ENCODE assay signal across 8 mouse cellular contexts in genomic region chr8:4252116-4252760, GRCm38 (mm10). TPM values are rescaled to one million over a fixed set of nuclear protein-coding genes. Genes with fewer than 3 reads are reported as not detected.
DNase-seq lines count a peak whose midpoint lies in the region; ATAC-seq and TF ChIP-seq lines count a peak whose summit lies in the region.

No protein-coding gene starts in this region.

- peaks cover 6% of the 10 kb centered on the region for H3K4me1 ChIP-seq in liver, adult 2 months (ENCODE audit: control insufficient read depth, insufficient read depth, low read length)
- H3K4me1 ChIP-seq in embryonic facial prominence, embryonic 13.5 days: peaks cover 45% of the 10 kb centered on the region
- no peaks in the 10 kb centered on the region for H3K4me1 ChIP-seq in intestine, postnatal 0 days (replicated peaks; ENCODE audit: control insufficient read depth, insufficient read depth, low read length)
- H3K4me1 ChIP-seq in olfactory bulb, adult 2 months (ENCODE audit: control insufficient read depth, insufficient read depth, low read length): peaks cover 33% of the 10 kb centered on the region

- H3K4me3 ChIP-seq in liver, adult 2 months (ENCODE audit: insufficient read depth, low read depth, low read length): peak overlapping the region; percentile 89; the same call in 1 of the 2 replicates
- peak overlapping the region; percentile 79 for H3K4me3 ChIP-seq in embryonic facial prominence, embryonic 13.5 days
- H3K4me3 ChIP-seq in intestine, postnatal 0 days (ENCODE audit: low read depth, low read length): peak overlapping the region; percentile 92
- H3K4me3 ChIP-seq in olfactory bulb, adult 2 months (ENCODE audit: insufficient read depth, low read depth, low read length): peak overlapping the region; percentile 92

- H3K27me3 ChIP-seq in liver, adult 2 months (ENCODE audit: control insufficient read depth, insufficient read depth, low read length): no peaks in the 10 kb centered on the region
- H3K27me3 ChIP-seq in embryonic facial prominence, embryonic 13.5 days: no peaks in the 10 kb centered on the region; the same call in 1 of the 2 replicates
- H3K27me3 ChIP-seq in intestine, postnatal 0 days (replicated peaks; ENCODE audit: control insufficient read depth, insufficient read depth, low read length): no peaks in the 10 kb centered on the region

- no peaks in the 10 kb centered on the region; the same call in 1 of the 2 replicates for H3K36me3 ChIP-seq in liver, adult 2 months (ENCODE audit: control insufficient read depth, insufficient read depth, low read length)
- peaks cover 61% of the 10 kb centered on the region for H3K36me3 ChIP-seq in embryonic facial prominence, embryonic 13.5 days
- H3K36me3 ChIP-seq in intestine, postnatal 0 days (ENCODE audit: control insufficient read depth, insufficient read depth): peaks cover 31% of the 10 kb centered on the region

- H3K4me2 ChIP-seq in embryonic facial prominence, embryonic 13.5 days: peak overlapping the region; percentile 76
- peak overlapping the region; percentile 90 for H3K4me2 ChIP-seq in intestine, postnatal 0 days (replicated peaks; ENCODE audit: low read depth)

- no peak for ATAC-seq in embryonic facial prominence, embryonic 13.5 days (ENCODE audit: insufficient number of reproducible peaks, insufficient read depth, low FRiP score, low TSS enrichment, low read depth)
- no peak for ATAC-seq in intestine, postnatal 0 days

- H3K9me3 ChIP-seq in embryonic facial prominence, embryonic 13.5 days: no peaks in the 10 kb centered on the region
- H3K9me3 ChIP-seq in intestine, postnatal 0 days (ENCODE audit: control insufficient read depth): no peaks in the 10 kb centered on the region

- 41% methylated on average over 8 of the region's 8 CpGs for WGBS in liver, adult 2 months
- 47% methylated on average over 8 of the region's 8 CpGs for WGBS in embryonic facial prominence, embryonic 13.5 days
- WGBS in intestine, postnatal 0 days: 34% methylated on average over 8 of the region's 8 CpGs
- 36% methylated on average over 8 of the region's 8 CpGs for WGBS in olfactory bulb, adult 2 months

- no peak for TF ChIP-seq POLR2A in liver, adult 2 months (IDR thresholded peaks at IDR 0.05; ENCODE audit: extremely low read depth, insufficient read depth, low read length)
- no peak for TF ChIP-seq POLR2A in olfactory bulb, adult 2 months (IDR thresholded peaks at IDR 0.05; ENCODE audit: insufficient read depth, low read depth, low read length)

- H3K27ac ChIP-seq in liver, adult 2 months (replicated peaks; ENCODE audit: insufficient read depth, low read depth, low read length): no peak overlapping the region
- H3K27ac ChIP-seq in embryonic facial prominence, embryonic 13.5 days: peak overlapping the region; percentile 95; the same call in 1 of the 2 replicates
- H3K27ac ChIP-seq in intestine, postnatal 0 days (ENCODE audit: low read depth, low read length): peak overlapping the region; percentile 47
- peak overlapping the region; percentile 35 for H3K27ac ChIP-seq in olfactory bulb, adult 2 months (ENCODE audit: insufficient read depth, low read depth, low read length)

- no peaks in the 10 kb centered on the region for H3K79me2 ChIP-seq in liver, adult 2 months (ENCODE audit: control insufficient read depth, insufficient read depth, low read length)

- TF ChIP-seq CTCF in liver, adult 2 months (IDR thresholded peaks at IDR 0.05; ENCODE audit: low read depth, low read length): no peak
- TF ChIP-seq CTCF in intestine, postnatal 0 days (IDR thresholded peaks at IDR 0.05; ENCODE audit: low read depth): no peak
- TF ChIP-seq CTCF in olfactory bulb, adult 2 months (IDR thresholded peaks at IDR 0.05; ENCODE audit: insufficient read depth, low read depth, low read length): no peak

- H3K9ac ChIP-seq in liver, adult 2 months (ENCODE audit: low read depth, low read length): peak overlapping the region; percentile 37; the same call in 1 of the 2 replicates
- peak overlapping the region; percentile 89 for H3K9ac ChIP-seq in embryonic facial prominence, embryonic 13.5 days
- H3K9ac ChIP-seq in intestine, postnatal 0 days (ENCODE audit: low read depth, low read length): 0 out of 2 replicates have a peak overlapping the region, but pooled peaks have one; percentile 59

- no peak for DNase-seq in liver, adult 2 months (ENCODE audit: extremely low read depth, low read depth, low spot score)
- no peak for DNase-seq in liver
- DNase-seq in thymus, postnatal 4 days: no peak
- no peak for DNase-seq in left cerebral cortex, adult 18-20 months (ENCODE audit: low spot score in 2 of 2)
- no peak for DNase-seq in cerebellum, adult 11 months

RNA-seq across cellular contexts. Expression of gene Snapc2, which starts 0.6 kb away (rescaled TPM):
- 6.7 and 8.7 TPM in 2 replicates for total RNA-seq in liver, adult 2 months (2014; rRNA removed)
- 18.8 and 22.2 TPM in 2 replicates for polyA plus RNA-seq in liver, adult 2 months (2012; rRNA removed)
- polyA plus RNA-seq in embryonic facial prominence, embryonic 13.5 days (2015; fragmentation: Nextera tagmentation; extraction: Ambion mirVana): 56.1 and 65.7 TPM in 2 replicates
- polyA plus RNA-seq in intestine, postnatal 0 days (2015; fragmentation: Nextera tagmentation; extraction: Ambion mirVana): 21.5 and 22.2 TPM in 2 replicates
- not detected in 2 replicates for polyA plus RNA-seq in olfactory bulb, adult 2 months (2012; ENCODE audit: insufficient read depth, insufficient read length, low replicate concordance, missing spikeins)
- total RNA-seq in left cerebral cortex, adult 18-20 months (2021): 10 to 100 TPM; 30.6 to 31.8 TPM

RNA-seq across cellular contexts. Expression of gene Tgfbr3l, which starts 4.2 kb away (rescaled TPM):
- 3.2 and 4.2 TPM in 2 replicates for total RNA-seq in liver, adult 2 months (2014; rRNA removed)
- polyA plus RNA-seq in liver, adult 2 months (2012; rRNA removed): 18.2 and 35.1 TPM in 2 replicates
- 4.6 and 7.3 TPM in 2 replicates for polyA plus RNA-seq in embryonic facial prominence, embryonic 13.5 days (2015; fragmentation: Nextera tagmentation; extraction: Ambion mirVana)
- 0.87 and 2.1 TPM in 2 replicates for polyA plus RNA-seq in intestine, postnatal 0 days (2015; fragmentation: Nextera tagmentation; extraction: Ambion mirVana)
- not detected in 2 replicates for polyA plus RNA-seq in olfactory bulb, adult 2 months (2012; ENCODE audit: insufficient read depth, insufficient read length, low replicate concordance, missing spikeins)
- 1 to 10 TPM; 9.5 TPM for total RNA-seq in left cerebral cortex, adult 18-20 months (2021)

RNA-seq across cellular contexts. Expression of gene Ctxn1, which starts 6.8 kb away (rescaled TPM):
- 0.28 TPM in 1 of 2 replicates, not detected in the other for total RNA-seq in liver, adult 2 months (2014; rRNA removed)
- polyA plus RNA-seq in liver, adult 2 months (2012; rRNA removed): 0.98 and 2.0 TPM in 2 replicates
- polyA plus RNA-seq in embryonic facial prominence, embryonic 13.5 days (2015; fragmentation: Nextera tagmentation; extraction: Ambion mirVana): 104 and 110 TPM in 2 replicates
- polyA plus RNA-seq in intestine, postnatal 0 days (2015; fragmentation: Nextera tagmentation; extraction: Ambion mirVana): 27.4 and 29.4 TPM in 2 replicates
- polyA plus RNA-seq in olfactory bulb, adult 2 months (2012; ENCODE audit: insufficient read depth, insufficient read length, low replicate concordance, missing spikeins): not detected in 2 replicates
- total RNA-seq in left cerebral cortex, adult 18-20 months (2021): 100 to 1,000 TPM; 519 to 574 TPM

RNA-seq across cellular contexts. Expression of gene Gm49320, which starts 13.6 kb away (rescaled TPM):
- total RNA-seq in liver, adult 2 months (2014; rRNA removed): 0.07 TPM in 1 of 2 replicates, not detected in the other
- polyA plus RNA-seq in liver, adult 2 months (2012; rRNA removed): 0.17 and 2.3 TPM in 2 replicates
- polyA plus RNA-seq in embryonic facial prominence, embryonic 13.5 days (2015; fragmentation: Nextera tagmentation; extraction: Ambion mirVana): 1.8 and 2.0 TPM in 2 replicates
- 0.20 and 0.74 TPM in 2 replicates for polyA plus RNA-seq in intestine, postnatal 0 days (2015; fragmentation: Nextera tagmentation; extraction: Ambion mirVana)
- polyA plus RNA-seq in olfactory bulb, adult 2 months (2012; ENCODE audit: insufficient read depth, insufficient read length, low replicate concordance, missing spikeins): not detected in 2 replicates
- total RNA-seq in left cerebral cortex, adult 18-20 months (2021): not detected

RNA-seq across cellular contexts. Expression of gene Map2k7, which starts 13.7 kb away (rescaled TPM):
- total RNA-seq in liver, adult 2 months (2014; rRNA removed): 9.5 and 12.4 TPM in 2 replicates
- polyA plus RNA-seq in liver, adult 2 months (2012; rRNA removed): 23.3 and 26.1 TPM in 2 replicates
- 29.8 and 34.0 TPM in 2 replicates for polyA plus RNA-seq in embryonic facial prominence, embryonic 13.5 days (2015; fragmentation: Nextera tagmentation; extraction: Ambion mirVana)
- 14.3 and 16.6 TPM in 2 replicates for polyA plus RNA-seq in intestine, postnatal 0 days (2015; fragmentation: Nextera tagmentation; extraction: Ambion mirVana)
- not detected in 2 replicates for polyA plus RNA-seq in olfactory bulb, adult 2 months (2012; ENCODE audit: insufficient read depth, insufficient read length, low replicate concordance, missing spikeins)
- 100 to 1,000 TPM in 1 of 2 experiments, 10 to 100 TPM in 1; 92.3 to 108 TPM for total RNA-seq in left cerebral cortex, adult 18-20 months (2021)

Comparison
In these comparisons a context has a peak if more than half of its experiments do, and no peak if none do; other contexts are left out.
1. H3K9ac ChIP-seq: peak in every context shown above with its lines; median percentile 89 in embryonic facial prominence, embryonic 13.5 days; 59 in intestine, postnatal 0 days; 37 in liver, adult 2 months.
2. RNA of gene Snapc2, which starts 0.6 kb away (polyA plus RNA-seq): 56.1 to 65.7 TPM in embryonic facial prominence, embryonic 13.5 days, 18.8 to 22.2 TPM in liver, adult 2 months and 21.5 to 22.2 TPM in intestine, postnatal 0 days; not detected in olfactory bulb, adult 2 months; every median in the first group is over 10 times any median in the second.
3. Peak in every context shown above with its lines, with median percentiles within 50 percentile points of each other: H3K4me3 ChIP-seq.